Mouse (Mus musculus) urinary bladder, adult 18-20 months (tissue): ENCODE measurements around the gene Tas2r129.
"Not testable (repeated sequence)": the region's sequence is repeated elsewhere in the genome, so short reads cannot be mapped to it uniquely, and the experiment has no call there.

Source experiments
- DNase-seq, 2 experiments: peaks; one replicate each; pipeline ENCODE4 v3.0.0; 2022; ENCODE audit warnings: low spot score in 2 of 2, mixed read lengths in 2 of 2

Tas2r129 gene

GRCm38 (mm10) chr6:132950802-132951201 is at the start of gene Tas2r129:
Tas2r129 (plus strand) TSS chr6:132951102.
- DNase-seq = no peak

- no peak for DNase-seq
These were observed 41.6 kb upstream of the Tas2r129 start, which contains the start of gene Tas2r125 for GRCm38 (mm10) chr6:132909351-132909750. Tas2r125 (plus strand) TSS chr6:132909651.

DNA sequence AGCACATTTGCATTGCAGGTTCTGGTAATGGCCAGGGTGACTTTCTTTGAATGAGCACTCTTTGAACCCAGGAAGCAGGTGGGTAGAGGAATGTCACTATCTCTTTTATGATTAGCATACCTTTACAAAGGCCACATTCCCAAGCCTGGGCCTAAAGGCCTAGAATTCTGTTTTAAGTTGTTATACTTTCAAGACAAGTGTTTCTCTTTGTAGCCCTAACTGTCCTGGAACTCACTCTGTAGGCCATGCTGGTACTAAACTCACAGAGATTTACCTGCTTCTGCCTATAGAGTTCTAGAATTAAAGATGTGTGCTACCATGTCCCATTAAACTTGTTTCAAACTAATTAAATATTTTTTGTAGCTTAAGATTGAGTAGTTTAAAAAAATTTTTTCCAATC is 9.5 kb upstream of the Tas2r129 start:
- not testable (repeated sequence) for DNase-seq

DNA sequence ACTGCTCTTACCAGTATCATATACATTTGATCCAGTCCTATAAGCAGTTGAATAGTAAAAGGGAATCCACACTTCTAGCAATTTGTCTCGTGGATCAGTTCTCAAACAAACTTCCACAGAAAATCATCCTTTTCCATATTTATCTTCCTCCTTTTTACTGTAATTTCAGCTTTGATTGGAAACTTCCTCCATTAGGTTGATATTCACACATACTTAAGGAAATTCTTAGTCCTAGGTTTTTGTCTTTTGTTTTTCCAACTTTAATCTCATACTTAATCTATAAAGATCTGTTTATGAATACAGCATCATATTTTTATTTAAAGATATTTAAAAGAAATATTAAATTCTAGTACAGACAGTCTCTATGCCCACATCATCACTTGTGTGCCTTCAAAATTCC is 6.9 kb downstream of the Tas2r129 start, which contains the start of gene Tas2r131:
Gene Tas2r131, minus strand, starts transcription at position 101 of the 400 bp plus-strand sequence.
- DNase-seq = no peak

- no peak for DNase-seq
These were observed 30.0 kb downstream of the Tas2r129 start, which contains the start of gene Tas2r109 for GRCm38 (mm10) chr6:132980865-132981264. Tas2r109 (minus strand) TSS chr6:132980965.
